Mouse (Mus musculus) kidney, embryonic 14.5 days (tissue): ENCODE measurements around the gene Ndufa9. TPM values are rescaled to one million over a fixed set of nuclear protein-coding genes. Genes with fewer than 3 reads are reported as not detected.

Experiments used
- ATAC-seq: fragments of 200-750 bp; cut with Nextera tagmentation; 2 replicates; pipeline ENCODE4 v1.8.0; 2017; ENCODE audit warnings: moderate number of reproducible peaks, mild to moderate bottlenecking, moderate TSS enrichment, moderate library complexity; ENCODE audit not compliant: low FRiP score, low TSS enrichment
- H3K27ac ChIP-seq: fragments of 300-500 bp; sonication (generic); 2 replicates; pipeline ENCODE4 v1.5.1; 2014; ENCODE audit warnings: low read depth, mild to moderate bottlenecking, low read length, moderate library complexity, mixed read lengths
- H3K27me3 ChIP-seq: fragments of 300-500 bp; sonication (generic); 2 replicates; pipeline ENCODE4 v1.6.1; 2014; ENCODE audit warnings: mild to moderate bottlenecking, low read length; ENCODE audit not compliant: control insufficient read depth, insufficient read depth
- H3K36me3 ChIP-seq: fragments of 300-500 bp; sonication (generic); 2 replicates; pipeline ENCODE4 v1.6.1; 2014; ENCODE audit warnings: low read length, mixed read lengths; ENCODE audit not compliant: control insufficient read depth, insufficient read depth
- H3K4me1 ChIP-seq: fragments of 300-500 bp; sonication (generic); 2 replicates; pipeline ENCODE4 v1.6.1; 2014; ENCODE audit warnings: low read length, mixed read lengths; ENCODE audit not compliant: control insufficient read depth, insufficient read depth
- H3K4me2 ChIP-seq: fragments of 300-500 bp; sonication (generic); replicated peaks from 2 replicates; pipeline ENCODE4 v1.6.1; 2014; ENCODE audit warnings: low read depth, mild to moderate bottlenecking, low read length
- H3K4me3 ChIP-seq: fragments of 300-500 bp; sonication (generic); 2 replicates; pipeline ENCODE4 v1.5.1; 2014; ENCODE audit warnings: mild to moderate bottlenecking, low read length
- H3K9ac ChIP-seq: fragments of 300-500 bp; sonication (generic); 2 replicates; pipeline ENCODE4 v1.6.1; 2014; ENCODE audit warnings: low read depth, mild to moderate bottlenecking, low read length, moderate library complexity
- H3K9me3 ChIP-seq: fragments of 300-500 bp; sonication (generic); 2 replicates; pipeline ENCODE4 v1.6.1; 2016; ENCODE audit warnings: low read length; ENCODE audit not compliant: control insufficient read depth
- WGBS: fragments of 180-500 bp; shearing (Covaris S2); extraction: QIAGEN DNeasy Blood & Tissue Kit; methylation state at CpG from one replicate; pipeline ENCODE4 v1.1.7; 2014; 5-methylcytosine and 5-hydroxymethylcytosine counted together
- polyA plus RNA-seq: library from polyadenylated mRNA; unstranded; fragments of >200 nt; fragmentation: Nextera tagmentation; extraction: Ambion mirVana; gene quantifications from 2 replicates; pipeline ENCODE4 v1.2.1, GENCODE M21; 2014

The Ndufa9 gene
- polyA plus RNA-seq, 1 experiment from 2014 or later: 203 TPM

DNA sequence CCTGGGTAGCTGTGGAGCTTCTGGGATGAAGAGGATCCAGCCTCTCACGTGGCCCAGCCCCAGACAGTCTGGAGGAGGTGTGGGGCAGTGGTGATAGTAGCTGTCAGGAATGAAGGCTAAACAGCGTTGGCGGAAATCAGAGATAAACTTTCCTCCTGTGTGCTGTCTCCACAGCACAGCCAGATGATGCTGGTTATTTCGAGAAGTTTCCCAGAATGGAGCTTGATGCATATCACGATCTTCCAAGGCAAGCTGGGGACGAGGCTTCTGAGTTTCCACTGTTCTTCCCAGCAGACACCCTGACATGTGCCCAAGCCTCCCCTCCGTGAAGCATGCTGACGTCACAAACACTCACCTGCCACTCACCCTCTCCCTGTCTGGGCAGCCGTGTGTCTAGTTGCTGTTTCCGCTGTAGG is 65.3 kb downstream of the Ndufa9 start:
- Histone ChIP-seq H3K4me3 (no peak overlapping the region), H3K9me3 (no peaks in the 10 kb centered on the region), H3K4me2 (no peak overlapping the region), H3K27me3 (no peaks in the 10 kb centered on the region), H3K9ac (no peak overlapping the region), H3K36me3 (no peaks in the 10 kb centered on the region), H3K4me1 (no peaks in the 10 kb centered on the region), H3K27ac (no peak overlapping the region)
- no peak for ATAC-seq
- 66% methylated on average over 10 of the region's 10 CpGs for WGBS

DNA sequence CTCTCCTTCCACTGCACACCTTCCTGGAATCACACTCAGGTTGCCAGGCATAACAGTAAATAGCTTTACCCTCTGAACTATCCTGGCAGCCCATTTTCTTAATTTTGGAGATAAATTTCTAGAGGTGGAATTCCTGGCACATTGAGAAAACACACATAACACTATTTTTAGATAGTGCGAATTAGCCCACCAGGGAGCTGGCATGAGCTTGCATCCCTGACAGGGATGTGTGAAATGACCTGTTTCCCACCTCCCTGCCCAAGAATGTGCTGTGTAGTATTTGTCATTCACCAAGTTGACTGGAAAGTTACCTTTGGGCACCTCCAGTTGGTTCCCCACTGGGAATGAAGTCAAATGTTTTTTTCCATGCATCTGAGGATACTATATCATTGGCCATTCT is 65.9 kb downstream of the Ndufa9 start:
- Histone ChIP-seq H3K27me3 (no peaks in the 10 kb centered on the region), H3K4me3 (no peak overlapping the region), H3K4me2 (no peak overlapping the region), H3K9ac (no peak overlapping the region), H3K36me3 (no peaks in the 10 kb centered on the region), H3K27ac (no peak overlapping the region), H3K4me1 (no peaks in the 10 kb centered on the region), H3K9me3 (no peaks in the 10 kb centered on the region)
- WGBS: 77% methylated on average over 1 of the region's 1 CpGs
- no peak for ATAC-seq

DNA sequence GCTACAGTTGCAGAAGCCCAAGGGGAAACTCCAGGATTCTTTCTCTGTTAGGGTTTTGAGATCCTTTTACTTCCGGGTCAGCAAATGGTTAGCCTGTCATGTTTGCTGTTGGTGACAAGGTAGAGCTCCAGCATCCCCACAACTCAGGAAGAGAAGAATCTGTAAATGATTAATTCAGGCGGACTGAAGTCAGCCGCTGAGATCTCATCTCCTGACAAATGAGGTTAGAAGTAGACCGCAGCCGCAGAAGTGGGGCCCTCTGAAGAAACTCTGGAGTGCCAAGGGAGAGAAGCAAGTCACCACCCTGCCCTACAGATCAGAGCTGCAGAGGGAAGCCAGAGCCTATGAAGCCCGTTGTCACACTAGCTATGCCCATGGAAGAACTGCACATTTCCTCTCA is 71.0 kb downstream of the Ndufa9 start:
- Histone ChIP-seq H3K36me3 (no peaks in the 10 kb centered on the region), H3K9ac (no peak overlapping the region), H3K4me3 (no peak overlapping the region), H3K27me3 (no peaks in the 10 kb centered on the region), H3K4me2 (no peak overlapping the region), H3K27ac (no peak overlapping the region), H3K4me1 (no peaks in the 10 kb centered on the region), H3K9me3 (no peaks in the 10 kb centered on the region)
- 73% methylated on average over 6 of the region's 6 CpGs for whole genome bisulfite sequencing
- ATAC-seq: no peak

DNA sequence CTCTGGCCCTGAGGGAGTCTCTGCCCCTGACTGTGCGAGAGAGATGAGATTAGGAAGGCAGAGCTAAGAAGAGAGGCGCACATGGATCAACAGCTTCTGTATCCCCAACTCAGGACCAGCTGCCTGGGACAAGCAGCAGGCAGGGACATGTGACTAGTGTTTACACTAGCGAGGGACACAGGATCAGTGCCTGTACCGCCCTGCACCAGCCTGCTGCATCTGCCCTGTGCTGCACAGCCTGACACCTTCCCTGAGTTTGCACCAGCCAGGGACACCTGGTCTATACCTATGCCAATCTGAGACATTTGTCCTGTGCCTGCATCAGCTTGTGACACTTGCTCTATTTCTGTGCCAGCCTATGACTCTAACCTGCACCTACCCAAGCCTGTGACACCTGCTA is 75.1 kb downstream of the Ndufa9 start:
- ATAC-seq: no peak
- Histone ChIP-seq H3K4me2 (no peak overlapping the region), H3K27me3 (no peaks in the 10 kb centered on the region), H3K27ac (no peak overlapping the region), H3K4me1 (no peaks in the 10 kb centered on the region), H3K9me3 (no peaks in the 10 kb centered on the region), H3K9ac (no peak overlapping the region), H3K36me3 (no peaks in the 10 kb centered on the region), H3K4me3 (no peak overlapping the region)
- WGBS: 60% methylated on average over 4 of the region's 4 CpGs

DNA sequence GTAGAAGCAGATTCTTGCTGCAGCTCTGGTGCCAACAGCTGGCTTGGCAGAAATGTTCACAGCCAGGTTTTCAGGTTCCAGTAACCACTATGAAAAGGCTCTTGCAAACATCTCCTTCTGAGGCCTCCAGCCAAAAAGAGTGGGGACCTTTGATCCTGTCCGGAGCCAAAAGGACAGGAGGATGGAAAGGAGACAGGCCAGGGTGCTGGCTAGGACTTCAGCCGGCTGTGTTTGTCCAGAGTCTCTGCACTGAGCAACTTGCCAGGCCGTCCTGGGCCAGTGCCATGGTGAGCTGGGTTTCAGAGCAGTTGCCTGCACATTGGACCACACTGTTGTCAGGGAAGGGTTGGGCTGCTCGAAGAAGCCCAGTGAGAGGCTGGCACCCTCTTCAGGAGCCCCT is 76.6 kb downstream of the Ndufa9 start:
- 62% methylated on average over 4 of the region's 4 CpGs for WGBS
- ATAC-seq: no peak
- Histone ChIP-seq H3K27me3 (no peaks in the 10 kb centered on the region), H3K4me1 (no peaks in the 10 kb centered on the region), H3K36me3 (no peaks in the 10 kb centered on the region), H3K9ac (no peak overlapping the region), H3K4me3 (no peak overlapping the region), H3K4me2 (no peak overlapping the region), H3K9me3 (no peaks in the 10 kb centered on the region), H3K27ac (no peak overlapping the region)

Other genes with a start within 250 kb of the Ndufa9 start
- 0.30 and 0.66 TPM in 2 replicates for gene Kcna1, start 202.8 kb downstream of the Ndufa9 start, polyA plus RNA-seq
- gene Kcna6, start 108.5 kb downstream of the Ndufa9 start, polyA plus RNA-seq: 1.3 and 2.5 TPM in 2 replicates
- 0.16 TPM in 1 of 2 replicates, not detected in the other for gene Akap3, start 4.0 kb upstream of the Ndufa9 start, polyA plus RNA-seq
- not detected in 2 replicates for gene Dyrk4, start 72.7 kb upstream of the Ndufa9 start, polyA plus RNA-seq
- gene Rad51ap1, start 90.5 kb upstream of the Ndufa9 start, polyA plus RNA-seq: 68.0 and 73.8 TPM in 2 replicates
- 14.2 and 16.8 TPM in 2 replicates for gene D6Wsu163e, start 90.8 kb upstream of the Ndufa9 start, polyA plus RNA-seq
- not detected in 2 replicates for gene Fgf6, start 166.4 kb upstream of the Ndufa9 start, polyA plus RNA-seq
- not detected in 2 replicates for gene Fgf23, start 223.8 kb upstream of the Ndufa9 start, polyA plus RNA-seq